Mouse (Mus musculus) heart, postnatal 0 days (tissue): ENCODE data around the gene Mst1.

Experiments
- CTCF ChIP-seq: IDR thresholded peaks from 2 replicates; pipeline ENCODE4 v1.5.1; 2016; ENCODE audit warnings: antibody characterized with exemption, control low read depth, low read depth
- EP300 ChIP-seq: IDR thresholded peaks from 2 replicates; pipeline ENCODE4 v1.6.1; 2016; ENCODE audit warnings: antibody characterized with exemption, low read depth

GRCm38 (mm10) chr9:108115290-108116077, 35.2 kb downstream of the Mst1 start:
- TF ChIP-seq CTCF (no peak), EP300 (no peak)
